In the genomic region with DNA sequence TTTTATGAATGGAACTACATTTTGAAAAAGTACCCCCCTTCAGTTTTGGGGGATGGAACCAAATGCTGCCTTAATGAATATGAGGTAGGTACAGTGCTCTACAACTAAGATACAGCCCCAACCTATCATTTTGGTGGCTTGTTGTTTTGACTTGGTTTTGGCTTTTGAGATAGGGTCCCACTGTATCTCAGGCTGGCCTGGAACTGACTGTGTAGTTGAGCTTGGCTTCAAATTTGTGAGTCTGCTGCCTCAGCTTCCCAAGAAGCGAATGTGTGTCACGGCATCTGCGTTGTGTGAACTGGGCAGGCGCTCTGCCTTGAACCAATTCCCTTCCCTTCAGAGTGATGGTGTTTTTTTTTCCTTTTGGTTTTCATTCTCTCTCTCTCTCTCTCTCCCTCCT, we compare ENCODE assay signal across 29 mouse cellular contexts.
"Had no signal": no experiment of that assay in that cellular context is flagged by ENCODE, and none has a peak within 500 bp of the region (broad histone marks: within the 10 kb centered on the region; RNA-seq: fewer than 3 reads in every experiment).

No protein-coding gene starts in this region.

- H3K36me3 ChIP-seq: hindbrain, embryonic 12.5 days; hindbrain, embryonic 13.5 days; hindbrain, embryonic 15.5 days had no signal

- H3K9me3 ChIP-seq: heart, embryonic 12.5 days; heart, embryonic 13.5 days; heart, embryonic 15.5 days; hindbrain, embryonic 10.5 days; hindbrain, embryonic 12.5 days; hindbrain, embryonic 13.5 days; hindbrain, embryonic 15.5 days; intestine, embryonic 15.5 days; kidney, embryonic 15.5 days had no signal

- H3K4me1 ChIP-seq: heart, embryonic 12.5 days; heart, embryonic 13.5 days; heart, embryonic 15.5 days; hindbrain, embryonic 10.5 days; hindbrain, embryonic 12.5 days; hindbrain, embryonic 13.5 days; hindbrain, embryonic 15.5 days; intestine, embryonic 15.5 days; kidney, embryonic 15.5 days had no signal

- H3K9ac ChIP-seq: heart, embryonic 12.5 days; heart, embryonic 13.5 days; heart, embryonic 15.5 days; hindbrain, embryonic 12.5 days; hindbrain, embryonic 13.5 days; hindbrain, embryonic 14.5 days; hindbrain, embryonic 15.5 days; intestine, embryonic 15.5 days; kidney, embryonic 15.5 days had no signal

- H3K27me3 ChIP-seq: heart, embryonic 13.5 days; hindbrain, embryonic 12.5 days; hindbrain, embryonic 13.5 days; hindbrain, embryonic 15.5 days; intestine, embryonic 15.5 days; kidney, embryonic 15.5 days had no signal

- H3K27ac ChIP-seq: heart, embryonic 13.5 days; heart, embryonic 15.5 days; hindbrain, embryonic 10.5 days; hindbrain, embryonic 12.5 days; hindbrain, embryonic 13.5 days; hindbrain, embryonic 14.5 days; hindbrain, embryonic 15.5 days; hindbrain, postnatal 0 days; intestine, embryonic 15.5 days; kidney, embryonic 15.5 days; kidney, postnatal 0 days; layer of hippocampus, adult 2 months; left cerebral cortex, adult 2 months had no signal

- H3K4me3 ChIP-seq: heart, embryonic 12.5 days; heart, embryonic 13.5 days; heart, embryonic 15.5 days; hindbrain, embryonic 10.5 days; hindbrain, embryonic 12.5 days; hindbrain, embryonic 13.5 days; hindbrain, embryonic 15.5 days; intestine, embryonic 15.5 days; kidney, embryonic 15.5 days; layer of hippocampus, adult 2 months; left cerebral cortex, adult 2 months had no signal

- DNase-seq: heart, postnatal 10 days; heart, postnatal 36 days; heart, postnatal 4 days; kidney, adult 11 months; kidney, adult 18-20 months; kidney, adult 2 months; kidney, adult 8-10 months; kidney, adult 9 months; kidney, postnatal 10 days; kidney, postnatal 14 days; kidney, postnatal 25 days; kidney, postnatal 36 days; kidney, postnatal 4 days; layer of hippocampus, adult 9-11 months; layer of hippocampus, postnatal 36 days had no signal
